Mouse (Mus musculus) 3T3-L1 (cell line): ENCODE measurements around the gene Hbq1a.
"Not testable (repeated sequence)": the region's sequence is repeated elsewhere in the genome, so short reads cannot be mapped to it uniquely, and the experiment has no call there.

ENCODE experiments used
- DNase-seq: peaks from one replicate; pipeline ENCODE4 v3.0.0-alpha.2; 2015; ENCODE audit warnings: low read depth, low spot score

Hbq1a gene

DNA sequence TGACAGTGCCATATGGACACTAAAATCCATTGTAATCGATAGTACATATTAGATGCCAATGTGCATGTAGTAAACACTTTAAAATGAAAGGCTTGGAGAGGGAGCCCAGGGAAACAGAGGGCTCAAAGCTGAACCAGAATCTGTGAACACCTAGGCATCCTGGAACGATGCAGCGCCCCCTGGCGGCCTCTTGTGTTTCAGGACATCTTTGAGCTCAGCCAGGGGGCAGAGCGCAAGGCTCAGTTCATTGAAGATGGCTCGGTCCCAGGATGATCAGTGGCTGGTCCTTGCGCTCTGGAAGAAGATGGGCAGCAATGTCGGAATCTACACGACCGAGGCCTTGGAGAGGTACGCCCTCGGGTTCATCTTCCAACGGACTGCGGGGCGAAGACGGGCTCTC, at the start of gene Hbq1a:
Gene Hbq1a, plus strand, starts transcription at position 205 of the 400 bp plus-strand sequence.
- DNase-seq: peak; percentile 46

DNA sequence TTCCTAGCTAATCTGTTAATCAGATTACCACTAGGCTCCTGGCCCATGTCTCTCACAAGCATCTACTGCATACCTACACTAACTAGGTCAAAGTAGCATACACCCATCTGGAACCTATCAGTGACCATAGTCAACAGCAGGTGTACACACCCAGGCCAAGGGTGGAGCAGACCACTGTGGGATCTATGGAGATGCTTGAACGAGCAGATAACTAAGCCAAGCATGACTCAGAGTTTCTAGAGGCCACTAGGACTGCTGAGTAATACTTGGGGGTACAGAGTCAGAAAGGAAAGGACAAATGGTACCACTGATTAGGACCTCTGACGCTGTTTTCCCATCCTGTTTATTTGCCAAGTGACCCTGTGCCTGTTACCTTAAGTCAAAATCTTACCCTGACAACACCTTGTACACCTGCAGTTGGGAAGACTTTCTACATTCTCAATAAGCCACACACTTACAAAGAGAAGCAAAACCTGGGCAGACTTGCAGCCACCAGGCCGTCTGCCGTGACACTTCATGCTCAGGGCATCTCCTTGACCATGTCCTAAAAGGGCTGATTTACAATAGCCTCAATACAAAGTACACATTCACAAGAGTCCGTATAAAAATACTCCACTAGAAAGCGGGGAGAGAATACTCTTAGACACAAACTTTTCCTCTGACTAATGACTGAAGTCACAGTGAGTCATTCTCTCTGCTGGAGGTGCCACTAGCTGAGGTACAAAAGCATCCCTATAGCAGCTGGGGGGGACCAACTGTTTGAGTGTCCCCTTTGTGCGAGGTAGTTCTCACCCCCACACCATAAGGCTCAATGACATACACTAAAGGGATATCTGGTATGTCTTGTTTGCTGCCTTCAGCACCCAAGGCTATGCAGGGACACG, 48.7 kb upstream of the Hbq1a start:
- peak; percentile 65 for DNase-seq

DNA sequence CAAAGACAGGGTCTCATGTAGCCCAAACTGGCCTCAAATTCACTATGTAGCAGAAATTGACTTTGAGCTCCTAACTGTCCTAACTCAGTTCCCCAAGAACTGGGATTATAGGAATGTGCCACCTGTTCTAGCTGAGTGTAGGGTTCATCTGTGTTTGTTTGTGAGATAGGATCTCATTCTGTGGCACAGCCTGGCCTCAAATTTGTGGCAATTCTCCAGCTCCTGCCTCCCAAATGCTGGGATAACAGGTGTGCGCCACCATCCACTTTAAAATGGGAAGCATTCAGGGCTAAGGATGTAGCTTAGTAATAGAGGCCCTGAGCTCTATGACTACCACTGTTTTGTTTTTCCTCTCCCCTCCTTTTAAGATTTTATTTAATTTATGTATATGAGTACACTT, 46.7 kb upstream of the Hbq1a start:
- no peak for DNase-seq

DNA sequence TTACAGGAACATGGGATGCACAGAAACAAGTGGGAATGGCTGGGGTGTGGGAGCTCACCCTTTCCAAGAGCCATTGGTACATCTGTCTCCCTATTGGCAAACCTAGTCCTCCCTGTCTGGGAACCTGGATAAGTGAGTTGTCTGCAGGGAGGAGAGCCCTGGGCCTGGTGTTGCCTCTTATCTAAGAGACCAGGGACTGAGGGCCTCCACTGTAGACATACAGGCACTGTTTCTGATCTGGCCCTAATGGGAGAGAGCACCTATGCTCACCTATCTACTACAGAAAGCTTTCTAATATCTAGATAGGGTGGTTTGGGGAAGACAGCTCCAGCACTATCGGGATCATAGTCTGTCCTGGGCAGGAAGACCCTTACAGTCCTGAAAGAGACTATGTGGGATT, 43.7 kb upstream of the Hbq1a start:
- no peak for DNase-seq

DNA sequence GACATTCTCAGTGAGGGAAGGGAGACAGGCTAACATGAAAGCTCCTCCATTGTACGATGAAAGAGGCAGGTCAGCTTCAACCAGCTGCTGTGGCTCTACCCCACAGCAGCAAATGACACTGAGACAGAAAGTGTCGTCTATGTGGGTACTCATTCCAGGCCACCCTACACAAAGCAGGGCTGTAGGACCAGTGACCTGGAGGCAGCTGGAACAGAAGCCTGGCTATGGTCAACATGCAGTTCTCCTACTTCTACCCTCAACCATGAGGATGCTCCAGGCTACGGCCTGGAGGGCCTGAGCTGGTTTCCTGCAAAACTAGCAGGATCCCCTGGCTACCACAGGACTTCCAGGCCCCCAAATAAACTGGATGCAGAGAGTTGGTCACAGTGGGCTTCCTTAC, 43.3 kb upstream of the Hbq1a start:
- no peak for DNase-seq

DNA sequence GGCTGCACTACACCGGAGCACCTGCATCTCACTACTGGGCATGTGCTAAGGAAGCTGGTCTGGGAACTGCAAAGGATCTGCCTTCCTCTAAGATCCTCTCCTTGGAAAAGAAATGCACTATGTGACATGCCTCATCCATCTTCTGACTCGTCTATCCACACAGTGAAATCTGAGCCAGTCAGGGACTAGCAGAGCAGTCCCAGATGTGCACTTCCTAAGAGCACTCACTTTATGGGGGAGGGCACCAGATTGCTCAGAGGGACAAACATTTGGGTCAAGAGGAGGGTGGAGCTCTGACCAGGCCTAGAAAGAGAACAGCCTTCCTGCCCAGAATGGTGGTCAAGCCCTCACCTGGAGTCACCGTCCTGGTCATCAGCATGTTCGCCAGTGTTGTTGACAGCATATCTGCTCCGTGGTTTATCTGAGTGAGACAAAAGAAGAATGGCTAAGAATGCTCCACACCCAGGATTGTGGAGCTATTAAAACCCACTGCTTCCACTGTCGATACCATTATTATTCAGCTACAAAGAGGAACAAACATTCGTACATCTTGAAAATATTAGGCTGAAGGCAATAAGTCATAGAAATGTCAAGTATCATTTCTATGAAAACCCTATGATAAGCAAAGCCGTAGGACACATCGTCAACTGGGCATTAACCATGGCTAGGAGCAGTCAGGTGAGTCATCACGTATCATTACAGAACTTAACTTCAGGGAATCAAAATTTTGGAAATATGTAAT, 37.0 kb upstream of the Hbq1a start:
- peak; percentile 97 for DNase-seq

DNA sequence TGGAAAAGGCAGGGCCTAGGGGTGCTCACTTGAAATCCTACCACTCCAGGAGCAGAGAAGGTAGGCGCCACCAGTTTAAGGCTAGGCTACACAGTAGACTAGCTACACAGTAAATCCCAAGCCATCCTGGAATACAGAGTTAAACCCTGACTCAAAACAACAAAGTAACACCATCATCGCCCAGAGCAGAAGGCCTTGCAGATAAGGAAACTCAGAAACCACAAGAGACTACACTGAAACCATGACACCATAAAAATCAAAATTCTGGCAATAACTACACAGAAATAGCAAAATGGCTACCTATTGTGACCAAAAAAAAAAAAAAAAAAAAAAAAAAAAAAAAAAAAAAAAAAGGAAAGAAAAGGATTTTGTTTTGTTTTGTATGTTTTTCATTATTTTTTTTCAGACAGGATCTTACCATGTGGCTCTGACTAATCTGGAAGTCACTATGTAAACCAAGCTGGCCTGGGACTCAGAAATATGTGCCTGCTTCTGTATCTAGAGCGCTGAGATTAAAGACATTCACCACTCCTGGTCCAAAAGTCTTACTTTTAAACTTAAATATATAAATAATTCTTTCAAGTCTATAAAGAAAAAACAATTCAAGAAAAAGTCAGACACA, 34.6 kb upstream of the Hbq1a start:
- peak; percentile 55 for DNase-seq

DNA sequence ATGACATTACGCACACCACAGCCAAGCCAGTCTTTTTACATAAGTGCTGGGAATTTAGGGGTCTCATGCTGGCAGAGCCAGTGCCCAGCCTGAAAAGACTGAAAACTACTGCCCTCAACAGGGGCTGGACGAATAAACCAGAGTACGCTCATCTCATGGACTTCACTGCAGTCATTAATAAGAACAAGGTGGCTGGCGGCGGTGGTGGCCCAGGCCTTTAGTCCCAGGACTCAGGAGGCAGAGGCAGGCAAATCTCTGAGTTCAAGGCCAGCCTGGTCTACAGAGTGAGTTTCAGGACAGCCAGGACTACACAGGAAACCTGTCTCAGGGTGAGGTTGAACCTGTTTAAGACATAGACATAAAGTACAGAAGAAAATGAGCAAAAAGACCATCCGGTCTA, 33.7 kb upstream of the Hbq1a start:
- no peak for DNase-seq

DNA sequence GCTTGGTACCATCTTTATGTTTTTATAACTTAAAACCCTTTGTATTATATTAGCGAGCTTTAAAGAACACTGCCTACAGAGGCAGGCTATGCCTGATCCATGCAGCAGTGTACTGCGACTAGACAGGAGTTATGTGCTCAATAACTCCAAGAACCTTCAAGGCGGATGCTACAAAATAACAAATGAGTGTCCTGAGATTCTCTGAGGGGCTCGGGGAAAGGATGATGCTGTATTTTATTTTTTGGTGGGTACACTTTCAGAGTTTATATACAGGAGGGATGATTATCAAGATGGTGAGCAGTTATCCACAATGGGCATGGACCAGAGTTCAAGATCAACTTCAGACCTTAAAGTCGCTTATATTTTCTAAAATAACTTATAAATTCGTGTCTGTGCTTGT, 33.1 kb upstream of the Hbq1a start:
- peak; percentile 19 for DNase-seq

DNA sequence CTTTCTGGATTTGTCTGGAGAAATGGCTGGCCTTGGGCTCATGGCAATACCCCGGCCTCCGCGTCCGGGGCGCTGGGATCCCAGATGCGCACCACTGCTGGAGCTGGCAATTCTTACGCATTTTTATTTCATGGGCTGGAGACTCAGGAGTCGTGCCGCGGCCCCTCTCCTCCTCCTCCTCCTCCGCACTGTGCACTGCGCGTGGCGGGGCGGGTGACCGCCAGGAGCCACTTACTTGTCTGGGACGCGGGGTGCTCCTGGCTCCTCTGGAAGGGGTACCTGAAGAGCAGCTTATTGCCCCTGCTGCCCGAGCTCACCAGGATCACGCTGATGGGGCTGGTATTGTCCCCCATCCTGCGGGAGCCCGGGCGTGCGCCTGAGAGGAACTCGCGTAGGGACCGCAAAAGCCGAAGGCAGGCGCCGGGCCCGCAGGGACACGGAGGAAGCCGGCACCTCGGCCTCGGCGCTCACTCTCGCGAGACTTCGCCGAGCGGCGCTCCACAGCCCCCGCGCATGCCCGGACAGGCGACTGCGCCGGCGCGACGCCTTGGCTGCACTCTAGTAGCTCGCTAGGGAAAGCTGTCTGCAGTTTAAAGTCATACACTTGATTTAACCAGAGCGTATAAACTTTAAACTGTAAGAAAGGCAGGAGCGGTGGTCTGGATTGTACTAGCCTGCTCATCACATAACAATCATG, 32.5 kb upstream of the Hbq1a start, which contains the start of gene Nprl3:
Gene Nprl3, minus strand, starts transcription at position 520 of the 697 bp plus-strand sequence.
- DNase-seq: peak; percentile 91

DNA sequence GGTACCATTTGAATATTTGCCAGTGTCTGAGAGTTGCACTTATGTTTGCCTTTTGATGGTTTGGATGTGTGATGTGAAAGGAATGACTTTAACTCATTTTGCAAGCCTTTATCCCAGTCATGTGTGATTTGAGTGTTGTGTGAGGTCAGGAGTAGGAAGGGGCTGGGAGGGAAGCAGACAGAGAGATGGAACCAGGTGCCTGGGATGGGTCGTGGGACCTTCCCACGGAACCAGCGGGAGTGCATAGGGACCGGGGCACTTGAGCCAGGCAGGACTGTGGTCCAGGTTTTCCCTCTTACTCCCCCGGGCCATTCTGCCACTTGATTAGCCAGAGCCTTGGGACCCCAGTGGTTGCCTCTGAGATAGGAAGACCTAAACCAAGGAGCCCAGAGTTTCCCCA, 31.9 kb upstream of the Hbq1a start:
- no peak for DNase-seq

DNA sequence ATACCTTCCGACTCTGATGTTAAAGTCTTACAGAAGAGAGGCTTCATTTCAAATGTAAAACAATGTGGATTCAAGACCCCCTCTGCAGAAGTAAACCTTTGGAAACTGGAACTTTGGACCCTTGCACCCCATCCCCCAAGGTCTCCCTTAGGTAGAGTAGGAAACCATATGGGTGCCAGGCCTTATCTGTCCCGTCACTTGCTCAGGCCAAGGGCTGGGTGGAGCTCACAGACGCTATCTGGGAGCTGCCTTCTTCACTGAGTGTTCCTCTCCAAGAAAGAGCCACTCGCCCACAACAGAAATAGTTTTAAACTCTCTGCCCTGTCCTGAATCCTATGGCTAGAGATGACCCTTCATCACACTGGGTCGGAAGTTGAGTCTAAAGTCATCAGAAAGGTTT, 30.9 kb upstream of the Hbq1a start:
- no peak for DNase-seq

DNA sequence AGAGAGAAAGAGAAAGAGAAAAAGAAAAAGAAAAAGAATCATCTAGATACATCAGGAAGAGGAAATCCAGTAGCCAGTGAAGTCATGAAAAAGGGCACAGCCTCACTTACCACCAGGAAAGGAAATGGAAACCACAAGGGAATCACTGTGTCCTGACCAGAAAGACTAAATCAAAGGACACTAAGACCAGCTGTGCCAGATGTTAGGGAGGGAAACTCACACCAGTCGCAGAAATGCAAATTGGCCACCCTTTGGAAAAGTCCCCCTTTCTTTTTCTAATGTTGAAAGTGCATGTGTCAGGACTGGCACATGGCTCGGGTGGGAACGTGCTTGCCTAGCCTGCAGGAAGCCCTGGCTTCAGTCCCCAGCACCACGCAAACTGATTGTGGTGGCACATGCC, 28.7 kb upstream of the Hbq1a start:
- DNase-seq: no peak

DNA sequence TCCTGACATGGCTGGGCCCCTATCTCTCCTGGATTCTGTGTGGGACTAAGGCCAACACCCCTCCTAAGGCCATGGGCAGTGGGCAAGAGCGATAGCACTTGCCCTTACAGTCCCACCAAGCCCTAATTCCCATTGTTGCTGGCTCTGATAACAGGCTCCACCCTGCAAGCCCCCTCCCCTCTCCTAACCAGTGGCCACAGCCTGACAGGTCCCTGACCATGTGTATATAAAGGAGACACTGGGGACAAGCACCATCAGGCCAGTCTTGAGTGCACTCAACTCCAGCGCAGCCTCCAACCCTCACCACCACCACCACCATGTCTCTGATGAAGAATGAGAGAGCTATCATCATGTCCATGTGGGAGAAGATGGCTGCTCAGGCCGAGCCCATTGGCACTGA, 23.5 kb upstream of the Hbq1a start, which contains the start of gene Hba-x:
Gene Hba-x, plus strand, starts transcription at position 54 of the 400 bp plus-strand sequence.
- DNase-seq: no peak

DNA sequence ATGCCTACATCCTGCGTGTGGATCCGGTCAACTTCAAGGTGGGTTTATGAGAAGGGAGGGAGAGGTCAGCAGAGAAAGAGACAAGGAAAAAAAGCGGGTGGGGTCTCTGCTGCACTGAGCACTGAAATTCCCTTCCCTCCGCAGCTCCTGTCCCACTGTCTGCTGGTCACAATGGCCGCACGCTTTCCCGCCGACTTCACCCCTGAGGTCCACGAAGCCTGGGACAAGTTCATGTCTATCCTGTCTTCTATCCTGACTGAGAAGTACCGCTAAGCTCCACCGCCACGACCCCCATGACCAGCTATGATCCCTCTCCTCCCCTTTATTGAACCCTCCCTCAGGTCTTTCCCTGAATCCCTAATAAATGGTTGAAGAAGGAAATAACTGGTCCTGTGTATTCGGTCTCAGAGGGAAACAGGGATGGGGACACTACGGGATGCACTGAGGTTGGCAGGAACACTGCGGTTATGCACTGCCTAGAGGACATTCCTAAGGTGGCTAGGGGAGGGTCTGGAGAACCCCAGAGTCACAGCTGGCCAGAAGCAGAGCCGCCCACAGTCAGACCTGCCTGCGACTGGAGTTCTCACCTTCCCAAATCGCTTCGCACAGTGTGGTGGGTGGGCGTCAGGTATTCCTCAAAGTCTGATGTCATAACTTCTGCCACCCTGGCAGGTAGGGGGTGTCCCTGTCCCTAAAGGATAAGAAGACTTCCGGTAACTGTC, 22.0 kb upstream of the Hbq1a start:
- no peak for DNase-seq

DNA sequence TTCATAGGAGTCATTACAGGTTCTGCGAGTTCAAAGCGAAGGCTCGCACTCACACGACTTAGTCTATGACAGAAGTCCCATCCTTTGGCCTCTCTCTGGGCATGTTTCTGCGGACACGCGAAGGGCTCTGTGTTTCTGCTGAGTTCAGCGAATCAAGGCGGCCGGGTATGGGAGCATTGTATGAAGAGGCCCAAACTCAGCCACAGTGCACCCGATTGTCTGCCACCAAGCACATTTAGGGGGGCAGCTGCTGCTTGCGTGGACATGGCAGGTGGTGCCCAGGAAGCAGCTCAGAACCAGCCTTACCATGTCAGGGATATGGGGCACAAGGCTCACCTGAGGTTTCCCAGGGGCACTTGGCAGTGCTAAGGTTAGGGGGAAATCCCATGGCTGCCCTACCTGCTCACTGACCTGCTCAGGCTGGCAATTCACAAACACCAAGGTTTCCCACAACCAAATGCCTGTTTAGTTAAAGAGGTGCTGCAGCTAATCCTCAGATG, 21.4 kb upstream of the Hbq1a start:
- no peak for DNase-seq

DNA sequence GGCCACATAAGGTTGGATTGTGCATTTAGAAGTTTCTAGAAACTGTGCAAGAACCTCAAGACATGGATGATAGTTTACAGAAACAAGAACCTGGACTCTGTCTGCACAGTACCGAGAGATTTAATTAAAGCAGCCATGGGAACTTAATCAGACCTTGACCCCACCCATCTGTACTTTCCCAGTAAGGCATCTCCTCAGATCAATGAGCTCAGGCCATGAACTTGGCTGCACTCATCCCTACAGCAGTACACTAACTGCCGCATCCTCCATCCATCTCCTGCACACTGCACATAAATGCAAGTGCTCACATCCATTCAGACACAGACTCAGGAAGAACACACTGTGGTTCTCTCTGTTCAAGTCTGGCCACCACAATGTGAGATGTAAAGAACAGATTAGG, 19.2 kb upstream of the Hbq1a start:
- DNase-seq: no peak

DNA sequence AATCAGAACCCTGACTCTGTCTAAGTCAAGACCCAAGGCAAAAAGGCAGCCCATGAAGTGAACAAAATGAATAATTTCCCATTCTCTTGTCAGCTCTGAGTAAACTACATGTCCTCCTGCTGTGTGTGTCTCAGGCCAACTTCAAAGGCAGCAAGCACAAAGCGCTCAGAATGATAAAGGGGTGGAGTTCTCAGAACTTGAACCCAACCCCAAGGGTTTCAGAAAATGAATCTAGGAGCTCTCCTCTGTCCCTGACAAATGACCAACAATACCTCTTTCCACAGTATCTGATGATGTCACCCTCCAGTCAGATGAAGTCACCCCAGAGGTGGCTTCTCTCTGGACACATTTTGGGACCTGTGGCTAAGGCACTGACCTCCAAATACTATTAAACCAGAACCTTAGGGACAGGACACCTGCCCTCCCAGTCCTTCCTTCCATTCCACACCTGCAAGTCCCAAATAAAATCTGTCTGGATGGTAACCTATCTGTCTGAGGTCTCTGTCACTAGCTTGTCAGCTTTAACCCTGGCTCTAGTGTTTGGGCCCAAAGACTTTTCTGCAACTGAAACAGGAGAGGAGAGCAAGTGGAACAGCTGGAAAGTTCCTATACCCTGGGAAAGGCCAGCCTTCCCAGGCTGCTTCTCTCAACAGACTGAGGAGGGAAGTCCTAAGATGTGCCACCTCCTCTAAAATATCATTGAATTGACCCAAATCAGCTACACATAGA, 18.3 kb upstream of the Hbq1a start:
- DNase-seq: no peak

DNA sequence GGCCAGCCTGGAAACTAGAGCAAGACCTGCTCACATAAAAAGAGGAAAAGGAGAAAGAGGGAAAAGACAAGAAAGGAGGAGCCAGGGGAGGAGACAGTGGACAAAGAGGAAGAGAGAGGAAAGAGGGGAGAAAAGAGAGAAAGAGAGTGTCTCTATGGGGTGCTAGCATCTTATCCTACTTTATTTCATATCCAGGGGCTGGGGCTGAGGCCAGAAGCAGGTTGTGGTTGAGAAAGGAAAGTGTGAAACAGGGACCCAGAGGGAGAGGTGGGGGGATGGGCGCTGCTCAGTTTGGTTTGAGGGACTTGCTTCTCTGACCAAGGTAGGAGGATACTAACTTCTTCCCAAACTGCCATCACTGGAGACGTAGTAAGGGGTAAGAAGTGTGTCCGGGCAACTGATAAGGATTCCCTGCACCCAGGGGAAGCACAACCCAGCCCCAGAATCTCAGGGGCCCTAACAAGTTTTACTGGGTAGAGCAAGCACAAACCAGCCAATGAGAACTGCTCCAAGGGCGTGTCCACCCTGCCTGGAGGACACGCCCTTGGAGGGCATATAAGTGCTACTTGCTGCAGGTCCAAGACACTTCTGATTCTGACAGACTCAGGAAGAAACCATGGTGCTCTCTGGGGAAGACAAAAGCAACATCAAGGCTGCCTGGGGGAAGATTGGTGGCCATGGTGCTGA, 16.6 kb upstream of the Hbq1a start, which contains the start of gene Hba-a1:
Gene Hba-a1, plus strand, starts transcription at position 421 of the 687 bp plus-strand sequence.
- DNase-seq: not testable (repeated sequence)
